Mouse (Mus musculus): ENCODE data around the gene Zcwpw1.
"Not testable (repeated sequence)": the region's sequence is repeated elsewhere in the genome, so short reads cannot be mapped to it uniquely, and the experiment has no call there.

Zcwpw1 gene

GRCm38 (mm10) chr5:137787151-137787928, at the start of gene Zcwpw1, which contains the start of gene Mepce:
Gene Zcwpw1 (plus strand): TSS chr5:137787798.
Gene Mepce (minus strand): TSS chr5:137787655.
- DNase-seq (ENCODE audit: low spot score in 2 of 2), result peak; percentile 95 to 99

- DNase-seq (ENCODE audit: low spot score in 2 of 2), result no peak
These were observed 49.1 kb upstream of the Zcwpw1 start for GRCm38 (mm10) chr5:137738516-137738915.

GRCm38 (mm10) chr5:137739471-137739870, 48.1 kb upstream of the Zcwpw1 start:
- DNase-seq (ENCODE audit: low spot score in 2 of 2), result no peak

DNA sequence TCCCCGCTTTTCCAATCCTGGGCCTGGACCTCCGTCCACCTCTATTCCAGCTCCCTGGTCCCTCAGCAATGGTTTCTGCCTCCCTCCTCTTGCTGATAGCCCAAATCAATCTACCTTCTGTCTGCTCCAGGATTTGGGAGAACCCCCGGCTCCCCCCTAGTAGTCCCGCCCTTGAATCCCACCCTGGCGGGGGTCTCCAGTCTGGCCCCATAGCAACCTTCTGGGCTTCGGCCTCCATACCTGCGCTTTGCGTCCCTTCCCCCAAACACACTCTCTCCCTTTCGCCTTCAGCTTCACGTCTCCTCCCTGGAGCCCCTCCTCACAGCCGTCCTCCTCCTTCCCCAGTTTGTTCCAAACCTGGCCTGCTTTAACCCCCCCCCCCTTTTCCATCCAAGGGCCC, 47.1 kb upstream of the Zcwpw1 start:
- no peak for DNase-seq (ENCODE audit: low spot score in 2 of 2)

GRCm38 (mm10) chr5:137741023-137741931, 46.3 kb upstream of the Zcwpw1 start, which contains the start of gene Nyap1:
Gene Nyap1 (minus strand): TSS chr5:137741607.
- peak; percentile 85 to 94 for DNase-seq (ENCODE audit: low spot score in 2 of 2)

DNA sequence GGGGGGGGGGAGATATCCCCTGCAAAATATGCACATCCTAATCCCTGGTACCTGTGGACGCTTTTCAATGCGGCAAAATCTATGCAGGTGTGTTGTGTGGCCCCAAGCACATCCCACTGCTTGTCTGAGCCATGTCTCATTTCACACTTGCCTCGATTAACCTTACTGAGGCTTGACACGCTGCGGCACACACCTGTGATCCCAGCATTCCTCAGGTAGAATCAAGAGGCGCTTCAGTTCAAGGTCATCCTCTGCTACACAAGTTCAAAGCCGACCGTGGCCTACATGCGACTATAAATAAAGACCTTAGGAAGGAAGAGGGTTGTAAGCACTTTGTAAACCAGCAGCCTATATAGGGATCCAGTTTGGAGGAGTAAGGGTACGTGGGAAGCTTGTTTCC, 45.5 kb upstream of the Zcwpw1 start:
- DNase-seq (ENCODE audit: low spot score in 2 of 2), result no peak

DNA sequence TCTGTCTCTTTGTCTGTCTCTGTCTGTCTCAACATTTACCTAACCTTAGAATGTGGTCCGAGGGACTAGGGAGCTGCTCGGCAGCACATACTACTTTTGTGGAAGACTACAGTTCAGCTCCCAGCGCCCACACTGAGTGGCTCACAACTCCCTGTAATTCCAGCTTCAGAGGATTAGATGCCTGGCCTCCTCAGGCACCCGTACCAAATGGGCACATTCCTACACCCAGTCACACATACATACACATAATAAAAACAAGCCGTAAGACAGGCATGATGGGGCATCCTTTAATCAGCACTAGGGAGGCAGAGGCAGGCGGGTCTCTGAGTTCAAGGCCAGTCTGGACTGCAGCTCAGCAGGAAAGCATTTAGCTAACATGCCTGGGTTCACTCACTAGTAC, 44.8 kb upstream of the Zcwpw1 start:
- no peak for DNase-seq (ENCODE audit: low spot score in 2 of 2)

DNA sequence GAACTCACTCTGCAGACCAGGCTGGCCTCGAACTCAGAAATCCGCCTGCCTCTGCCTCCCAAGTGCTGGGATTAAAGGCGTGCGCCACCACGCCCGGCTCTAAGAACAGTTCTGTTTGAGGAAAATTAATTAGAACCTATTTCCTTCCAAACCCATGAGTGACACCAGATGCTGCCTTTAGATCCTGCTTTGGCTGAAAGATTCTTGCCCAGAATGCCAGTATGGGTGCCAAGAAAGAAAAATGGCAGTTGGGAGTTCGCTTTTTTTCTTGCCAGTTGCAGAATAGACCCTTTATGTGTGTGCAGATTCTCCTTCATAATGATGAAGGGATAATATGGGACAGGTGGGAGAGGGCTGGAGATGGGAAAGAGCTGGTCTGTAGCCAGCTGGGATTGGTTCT, 43.4 kb upstream of the Zcwpw1 start:
- DNase-seq (ENCODE audit: low spot score in 2 of 2), result no peak

GRCm38 (mm10) chr5:137745214-137746171, 42.1 kb upstream of the Zcwpw1 start, which contains the start of gene Tsc22d4:
Gene Tsc22d4 (plus strand): TSS chr5:137745730.
- peak; percentile 95 to 97 for DNase-seq (ENCODE audit: low spot score in 2 of 2)

- DNase-seq (ENCODE audit: low spot score in 2 of 2), result peak; percentile 82 to 90
These were observed 41.2 kb upstream of the Zcwpw1 start for GRCm38 (mm10) chr5:137746282-137746850.

GRCm38 (mm10) chr5:137746851-137747325, 40.7 kb upstream of the Zcwpw1 start:
- peak in 1 of 2 experiments; percentile 79 for DNase-seq (ENCODE audit: low spot score in 2 of 2)

DNA sequence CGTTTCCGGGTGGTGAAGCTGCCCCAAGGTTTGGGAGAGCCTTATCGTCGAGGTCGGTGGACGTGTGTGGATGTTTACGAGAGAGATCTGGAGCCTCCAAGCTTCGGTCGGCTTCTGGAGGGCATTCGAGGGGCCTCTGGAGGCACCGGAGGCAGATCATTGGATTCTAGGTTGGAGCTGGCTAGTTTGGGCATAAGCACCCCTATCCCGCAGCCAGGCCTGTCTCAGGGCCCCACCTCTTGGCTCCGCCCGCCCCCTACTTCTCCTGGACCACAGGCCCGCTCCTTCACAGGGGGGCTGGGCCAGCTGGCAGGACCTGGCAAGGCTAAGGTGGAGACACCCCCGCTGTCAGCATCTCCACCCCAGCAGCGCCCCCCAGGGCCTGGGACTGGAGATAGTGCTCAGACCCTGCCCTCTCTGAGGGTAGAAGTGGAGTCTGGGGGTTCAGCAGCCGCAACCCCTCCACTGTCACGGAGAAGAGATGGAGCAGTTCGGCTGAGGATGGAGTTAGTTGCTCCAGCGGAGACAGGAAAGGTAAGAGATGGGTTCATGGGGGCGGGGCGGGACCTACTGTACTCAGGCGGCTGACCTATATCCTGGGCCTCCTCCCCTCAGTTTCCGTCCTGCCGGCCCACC, 40.2 kb upstream of the Zcwpw1 start:
- peak; percentile 69 to 84 for DNase-seq (ENCODE audit: low spot score in 2 of 2)

GRCm38 (mm10) chr5:137748130-137748770, 39.3 kb upstream of the Zcwpw1 start:
- no peak for DNase-seq (ENCODE audit: low spot score in 2 of 2)

GRCm38 (mm10) chr5:137749196-137749836, 38.3 kb upstream of the Zcwpw1 start:
- no peak for DNase-seq (ENCODE audit: low spot score in 2 of 2)

GRCm38 (mm10) chr5:137750212-137750611, 37.4 kb upstream of the Zcwpw1 start:
- not testable (repeated sequence) for DNase-seq (ENCODE audit: low spot score in 2 of 2)

GRCm38 (mm10) chr5:137751221-137751887, 36.2 kb upstream of the Zcwpw1 start:
- DNase-seq (ENCODE audit: low spot score in 2 of 2), result no peak

- DNase-seq (ENCODE audit: low spot score in 2 of 2), result no peak
These were observed 35.6 kb upstream of the Zcwpw1 start for GRCm38 (mm10) chr5:137751988-137752387.

DNA sequence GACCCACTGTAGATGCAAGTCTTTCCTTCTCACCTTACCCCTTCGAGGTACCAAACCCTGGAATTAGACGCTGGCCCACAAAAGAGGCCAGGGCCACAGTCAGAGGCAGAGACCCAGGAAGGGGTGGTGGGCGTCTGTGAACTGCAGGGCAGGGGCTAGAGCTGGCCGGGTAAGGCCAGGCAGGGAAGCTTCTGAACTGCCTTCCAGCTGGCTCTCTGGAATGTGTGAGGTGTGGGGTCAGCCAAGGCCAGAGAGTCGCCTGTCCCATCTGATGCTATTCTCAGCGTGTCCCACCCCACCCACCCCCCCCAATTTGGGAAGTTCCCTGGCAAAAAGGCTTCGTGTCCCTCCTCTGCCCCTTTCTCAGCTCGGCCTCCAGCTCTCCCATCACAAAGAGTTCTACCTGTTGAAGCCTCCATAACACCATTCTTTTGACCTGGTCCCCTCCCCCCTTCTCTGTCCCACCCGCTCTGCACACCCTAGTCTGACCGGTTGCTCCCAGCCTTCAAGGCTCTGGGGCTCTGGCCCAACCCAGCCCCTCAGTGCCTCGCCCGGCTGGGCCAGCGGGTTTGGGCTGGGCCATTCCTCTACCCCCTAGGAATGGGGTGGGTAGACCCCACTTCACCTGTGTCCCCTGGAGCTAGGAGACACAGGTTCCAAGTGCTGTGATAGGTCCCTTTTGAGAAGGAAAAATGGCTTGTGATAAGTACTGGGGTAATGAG, 34.3 kb upstream of the Zcwpw1 start:
- no peak for DNase-seq (ENCODE audit: low spot score in 2 of 2)

All from spleen, postnatal 4 days (tissue).